Mouse (Mus musculus): ENCODE measurements around the gene Onecut1.

DNA sequence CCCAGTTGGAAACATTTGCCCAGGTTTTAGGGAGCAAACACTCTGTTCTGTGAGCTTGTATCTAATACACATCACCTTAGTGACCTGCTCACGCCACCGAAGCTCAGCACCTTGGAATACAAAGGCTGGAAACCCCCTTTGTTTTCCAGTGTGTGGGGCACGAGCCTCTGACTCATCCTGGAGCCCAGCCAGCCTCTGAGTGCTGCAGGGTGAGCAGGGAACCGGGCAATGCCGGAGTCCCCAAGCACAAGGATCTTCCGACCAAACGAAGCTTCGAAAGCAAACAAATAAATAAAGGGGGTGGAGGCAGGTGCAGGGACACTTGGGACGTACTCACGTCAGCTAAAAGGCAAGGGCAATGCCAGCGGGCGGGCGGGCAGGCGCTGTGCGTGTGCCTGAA is 47.5 kb downstream of the Onecut1 start:
- TF ChIP-seq CTCF (IDR thresholded peaks at IDR 0.05; ENCODE audit: extremely low read depth, insufficient read depth, insufficient read length, insufficient replicate concordance) (no peak), POLR2A (IDR thresholded peaks at IDR 0.05; ENCODE audit: low read depth, low read length) (no peak)
